Mouse (Mus musculus) thymus, postnatal 4 days (tissue): ENCODE results near the gene Hsd11b2.

Experiments used
- DNase-seq: peaks from one replicate; pipeline ENCODE4 v3.0.0; 2021

Hsd11b2 gene

DNA sequence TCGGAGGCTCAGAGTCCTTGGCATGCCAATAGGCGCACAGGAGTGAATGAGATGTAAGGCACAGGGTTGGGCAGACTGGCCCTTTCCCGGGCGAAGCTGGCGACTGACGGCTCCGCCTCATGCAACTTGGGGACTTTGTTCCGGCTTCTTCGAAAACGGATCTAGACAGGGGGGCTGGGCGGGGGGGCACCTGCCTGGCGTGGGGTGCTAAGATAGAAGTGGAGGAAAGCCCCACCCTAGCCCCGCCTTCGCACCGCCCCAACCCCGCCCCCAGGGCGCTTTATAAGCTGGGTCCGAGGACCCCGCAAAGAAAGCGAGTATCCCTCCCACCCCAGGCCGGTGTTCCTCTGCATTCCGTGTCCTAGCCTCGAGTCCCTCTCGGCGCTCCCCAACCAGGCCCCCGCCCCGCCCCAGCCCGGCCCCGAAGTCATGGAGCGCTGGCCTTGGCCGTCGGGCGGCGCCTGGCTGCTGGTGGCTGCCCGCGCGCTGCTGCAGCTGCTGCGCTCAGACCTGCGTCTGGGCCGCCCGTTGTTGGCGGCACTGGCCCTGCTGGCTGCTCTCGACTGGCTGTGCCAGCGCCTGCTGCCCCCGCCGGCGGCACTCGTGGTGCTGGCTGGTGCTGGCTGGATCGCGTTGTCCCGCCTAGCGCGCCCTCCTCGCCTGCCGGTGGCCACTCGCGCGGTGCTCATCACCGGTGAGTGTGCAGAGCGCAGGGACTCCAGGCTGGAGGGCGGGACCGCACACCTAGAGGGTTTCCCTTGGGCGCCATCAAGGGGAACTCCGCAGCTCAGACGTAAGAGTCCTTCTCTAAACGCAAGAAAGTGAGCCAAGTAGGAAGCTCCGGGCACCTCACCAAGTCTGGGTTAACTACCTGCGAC is at the start of gene Hsd11b2:
Gene Hsd11b2 (plus strand): TSS at position 320 of the 878 bp plus-strand sequence.
- peak; percentile 70 for DNase-seq

DNA sequence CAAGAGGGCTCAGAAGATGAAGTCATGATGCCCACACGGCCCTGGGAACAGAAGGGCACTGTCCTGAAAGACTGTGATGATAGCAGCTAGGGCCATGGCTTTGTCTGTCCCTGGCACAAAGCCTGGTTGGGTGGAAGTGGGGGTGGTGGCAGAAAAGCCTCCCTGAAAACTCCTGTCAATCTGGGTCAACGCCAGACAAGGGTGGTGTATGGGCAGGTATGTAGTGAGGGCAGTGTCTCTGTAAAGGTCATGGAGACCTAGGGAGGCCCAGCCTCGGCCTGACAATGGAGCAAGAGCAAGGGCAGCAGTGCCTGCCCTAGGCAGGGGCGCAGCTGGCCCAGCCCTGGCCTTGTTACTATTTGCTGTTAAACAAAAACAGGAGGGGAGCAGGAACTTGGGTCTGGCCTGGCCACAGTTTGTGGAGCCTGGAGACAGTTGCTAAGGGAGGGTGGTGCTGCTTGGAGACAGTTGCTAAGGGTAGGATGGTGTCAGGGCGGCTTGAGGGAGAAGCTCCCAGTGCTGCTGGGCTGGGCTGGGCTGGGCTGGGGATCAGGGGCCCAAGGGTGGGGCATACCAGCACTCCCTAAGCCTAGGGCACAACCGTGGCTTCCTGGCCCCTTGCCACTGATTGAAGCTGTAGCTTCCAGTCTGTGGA is 49.4 kb upstream of the Hsd11b2 start:
- DNase-seq: no peak

DNA sequence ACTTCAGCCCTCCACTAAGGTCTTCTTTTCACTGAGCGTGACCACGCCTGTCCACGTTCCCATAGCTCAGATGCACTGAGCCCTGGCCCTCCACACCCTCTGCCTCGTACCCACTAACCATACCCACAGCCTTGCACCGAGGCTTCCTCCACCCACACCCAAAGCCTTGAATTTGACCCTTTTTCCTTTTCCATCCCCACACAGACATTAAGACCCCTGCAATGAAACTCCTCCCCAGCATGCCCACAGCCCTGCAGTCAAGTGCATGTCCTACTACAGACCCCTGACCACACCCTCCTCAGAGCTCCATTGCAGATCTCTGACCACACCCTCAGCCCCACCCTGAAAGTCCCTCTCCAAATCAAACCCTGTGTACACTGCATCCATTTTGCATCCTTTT is 48.7 kb upstream of the Hsd11b2 start:
- DNase-seq: no peak

DNA sequence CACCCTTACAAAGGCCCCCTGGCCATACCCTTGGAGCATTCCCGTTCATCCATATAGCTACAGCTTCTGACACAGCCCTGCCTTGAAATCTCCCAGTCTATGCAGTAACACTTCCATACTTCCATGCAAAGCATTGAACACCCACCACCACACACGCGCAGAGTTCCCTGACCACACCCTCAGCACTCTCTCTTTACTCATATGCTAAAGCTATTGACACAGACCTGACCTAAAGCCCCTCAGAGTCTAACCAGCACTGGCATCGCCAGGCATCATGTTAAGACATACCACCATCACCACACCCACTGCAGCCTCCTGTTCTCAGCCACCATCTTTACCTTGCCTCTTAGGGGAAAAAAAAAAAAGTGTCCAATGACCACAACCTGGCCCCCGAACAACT is 48.3 kb upstream of the Hsd11b2 start:
- no peak for DNase-seq

DNA sequence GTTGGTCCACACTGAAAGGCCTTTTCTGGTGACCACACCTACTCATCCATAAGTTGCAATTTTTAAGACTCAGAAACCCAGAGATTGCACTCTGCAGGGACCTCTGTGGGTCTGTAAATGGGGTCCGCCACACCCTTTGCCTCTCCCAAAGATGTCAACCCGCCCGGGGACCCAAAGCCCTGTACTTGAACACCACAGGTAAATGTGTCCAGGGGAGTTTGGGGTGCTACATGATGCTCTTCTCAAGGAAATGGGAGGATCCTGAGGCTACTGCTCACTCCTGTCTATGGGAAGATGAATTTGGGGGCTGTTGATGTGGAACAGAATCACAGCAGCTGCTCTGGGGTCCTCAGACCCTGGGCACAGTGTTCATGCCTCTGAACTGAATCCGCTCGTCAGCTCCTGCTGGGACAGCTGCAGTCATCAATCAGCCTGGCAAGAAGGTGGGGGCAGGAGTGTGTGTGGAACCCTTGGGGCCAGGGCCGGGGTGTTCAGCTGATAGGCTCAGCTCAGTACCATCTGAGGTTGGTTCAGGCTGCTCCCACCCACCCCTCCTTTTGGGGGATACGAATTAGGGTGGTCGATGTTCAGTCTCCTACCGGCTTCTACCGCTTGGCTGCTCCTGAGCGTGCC is 47.8 kb upstream of the Hsd11b2 start:
- DNase-seq: no peak

GRCm38 (mm10) chr8:105471314-105472015 is 47.1 kb upstream of the Hsd11b2 start, which contains the start of gene Tppp3:
Tppp3 (minus strand) TSS chr8:105471526.
- DNase-seq: peak; percentile 41

DNA sequence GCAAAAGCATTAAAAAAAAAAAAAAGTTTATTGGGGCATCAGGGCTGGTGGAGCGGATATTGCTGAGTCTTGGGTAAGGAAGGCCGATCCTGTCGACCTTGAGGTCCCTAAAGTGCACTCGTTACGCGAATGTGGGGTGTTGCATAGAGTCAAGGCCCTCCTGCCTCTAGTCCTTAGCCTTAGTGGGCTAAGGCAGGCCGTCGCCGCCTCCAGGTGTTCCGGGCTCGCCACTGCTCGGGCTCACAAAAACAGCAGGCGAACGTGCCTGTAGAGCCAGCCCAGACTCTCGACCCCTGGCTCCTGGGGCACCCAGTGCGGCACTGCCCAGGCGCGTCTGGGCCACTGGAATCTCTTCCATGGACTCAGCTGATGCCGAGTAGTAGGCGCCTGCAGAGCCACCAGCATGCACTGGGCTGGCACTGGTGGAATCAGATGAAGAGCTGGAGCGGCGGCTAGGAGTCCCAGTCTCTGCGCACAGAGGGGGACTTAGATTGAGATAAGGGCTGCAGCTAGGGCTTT is 46.1 kb upstream of the Hsd11b2 start:
- no peak for DNase-seq

- DNase-seq: no peak
Measured at GRCm38 (mm10) chr8:105472983-105473382, 45.6 kb upstream of the Hsd11b2 start.

GRCm38 (mm10) chr8:105473816-105474606 is 44.5 kb upstream of the Hsd11b2 start:
- DNase-seq: peak; percentile 54

DNA sequence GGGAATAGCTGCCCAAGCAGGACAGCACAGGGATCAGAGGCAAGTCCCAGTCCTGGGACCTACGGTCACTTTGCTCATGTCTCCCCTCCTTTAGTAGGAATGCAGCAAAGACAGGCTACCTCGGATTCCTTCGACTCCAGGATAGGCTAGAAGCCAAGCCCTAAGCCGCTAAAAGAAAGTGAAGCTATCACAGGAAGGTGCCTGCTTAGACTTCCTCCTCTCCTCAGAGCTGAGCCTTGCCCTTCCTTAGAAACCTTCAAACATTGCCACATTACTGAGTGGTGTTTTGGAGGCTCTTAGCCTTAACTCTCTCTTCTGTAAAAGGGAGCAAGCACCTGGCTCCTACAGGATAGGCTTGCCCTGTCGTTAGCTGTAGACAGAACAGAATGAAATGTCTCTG is 43.9 kb upstream of the Hsd11b2 start:
- DNase-seq: no peak

- no peak for DNase-seq
Measured at GRCm38 (mm10) chr8:105475254-105475653, 43.3 kb upstream of the Hsd11b2 start.

DNA sequence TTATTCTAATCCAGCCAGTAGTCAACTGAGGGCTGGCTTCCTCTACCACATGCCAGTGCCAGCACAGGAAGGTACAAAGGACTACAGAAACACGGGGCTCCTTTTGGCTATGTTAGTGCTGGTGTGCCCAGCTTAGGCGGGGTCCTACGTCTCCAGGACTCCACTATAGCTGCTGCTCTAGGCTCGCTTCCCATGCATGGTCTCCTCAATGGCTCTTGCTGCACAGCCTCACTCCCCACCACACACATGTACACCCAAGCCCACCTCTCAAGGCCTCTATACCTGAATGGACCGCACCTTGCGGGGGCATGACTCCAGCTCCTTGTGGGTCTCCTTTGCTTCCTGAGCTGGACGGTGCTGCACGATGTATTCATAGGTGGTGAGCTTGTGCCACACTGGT is 42.8 kb upstream of the Hsd11b2 start:
- no peak for DNase-seq

DNA sequence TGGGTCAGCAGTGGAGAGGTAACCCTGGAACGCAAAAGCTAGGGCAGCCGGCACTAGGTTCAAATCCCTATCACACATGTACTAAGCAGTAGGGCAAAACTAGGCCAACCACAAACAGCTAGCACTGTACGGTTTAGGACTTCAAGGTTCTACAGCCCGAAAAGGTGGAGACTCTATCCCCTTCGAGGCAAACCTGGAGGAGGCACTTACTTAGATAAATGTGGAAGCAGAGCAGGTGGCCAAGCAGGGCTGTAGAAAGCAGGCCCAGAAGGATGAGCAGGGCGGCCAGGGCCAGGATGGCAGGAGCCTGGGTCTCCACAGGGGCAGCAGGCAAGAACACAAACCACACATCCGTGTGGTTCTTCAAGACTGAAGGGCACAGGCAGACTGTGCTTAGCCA is 42.4 kb upstream of the Hsd11b2 start:
- no peak for DNase-seq

GRCm38 (mm10) chr8:105476628-105477413 is 41.7 kb upstream of the Hsd11b2 start:
- peak; percentile 79 for DNase-seq

DNA sequence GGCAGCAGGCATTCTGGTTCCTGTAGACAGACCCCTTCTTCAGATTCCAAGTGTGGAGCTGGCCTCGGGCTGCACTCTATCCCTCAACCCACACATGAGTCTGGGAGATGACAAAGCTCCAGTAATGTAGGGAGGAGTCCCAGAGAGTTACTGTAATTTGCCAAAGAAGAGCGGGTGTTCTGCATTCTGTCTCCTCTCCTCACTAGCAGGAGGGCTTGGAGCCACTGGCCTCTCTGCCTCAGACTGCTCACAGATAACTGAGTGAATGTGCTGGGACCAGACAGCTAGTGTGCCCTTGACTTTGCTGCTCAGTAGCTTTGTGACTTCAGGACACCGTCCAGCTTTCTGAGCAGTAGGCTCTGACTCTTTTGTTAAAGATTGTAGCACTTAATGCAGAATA is 40.8 kb upstream of the Hsd11b2 start:
- DNase-seq: no peak

DNA sequence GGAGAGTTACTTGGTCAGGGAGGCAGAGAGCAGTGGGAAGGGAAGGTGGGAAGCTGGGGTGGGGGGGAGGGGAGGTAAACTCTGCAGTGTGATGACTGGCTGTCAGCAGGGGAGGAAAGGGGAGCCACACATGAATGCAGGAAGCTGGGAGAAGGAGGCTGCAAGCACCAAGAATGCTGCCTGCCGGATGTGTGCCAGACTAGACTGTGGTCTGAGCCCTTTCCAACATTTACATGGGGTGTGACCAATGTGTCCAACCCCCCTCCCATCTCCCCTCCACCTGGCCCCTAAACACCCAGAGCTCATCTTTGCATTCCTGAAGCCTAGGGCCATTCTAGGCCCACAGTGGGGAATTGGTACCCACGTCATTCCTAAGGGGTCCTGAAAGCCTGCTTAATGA is 37.5 kb upstream of the Hsd11b2 start:
- DNase-seq: no peak

DNA sequence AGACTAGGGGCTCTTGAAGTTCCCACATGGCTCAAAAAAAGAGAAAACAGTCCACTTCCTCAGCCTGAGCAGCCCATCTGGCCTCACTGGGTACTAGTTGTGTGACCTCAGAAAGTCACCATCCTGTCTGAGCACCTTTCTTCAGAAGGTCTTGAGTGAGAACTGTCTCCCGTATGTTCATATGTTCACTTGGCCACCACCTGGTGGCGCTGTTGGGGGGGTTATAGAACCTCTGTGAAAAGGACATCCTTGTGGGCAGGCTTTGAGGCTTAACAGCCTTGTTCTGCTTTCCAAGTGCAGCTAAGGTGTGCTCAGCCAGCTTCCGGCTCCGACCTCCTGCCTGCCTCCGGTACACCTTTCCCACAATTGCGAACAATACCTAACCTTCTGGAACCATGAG is 37.1 kb upstream of the Hsd11b2 start:
- peak; percentile 78 for DNase-seq

DNA sequence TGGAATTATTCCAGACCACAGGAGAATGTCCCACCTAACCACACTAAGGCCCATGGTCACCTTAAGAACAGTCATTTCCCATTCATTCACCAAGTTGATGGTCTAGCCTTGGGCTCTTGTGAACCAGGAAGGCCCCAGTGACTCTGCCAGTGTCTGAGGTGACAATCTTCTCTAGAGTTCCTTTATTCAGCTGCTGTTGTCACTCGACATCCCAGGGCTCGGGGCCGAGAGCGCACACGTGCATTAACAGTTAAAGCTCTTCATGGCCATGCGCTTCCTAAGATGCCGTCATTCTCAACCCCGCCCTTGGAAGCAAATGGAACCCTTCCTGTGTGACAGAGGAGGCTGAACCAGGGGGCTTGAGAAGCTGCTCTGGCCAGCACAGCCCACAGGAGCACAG is 36.4 kb upstream of the Hsd11b2 start:
- no peak for DNase-seq

DNA sequence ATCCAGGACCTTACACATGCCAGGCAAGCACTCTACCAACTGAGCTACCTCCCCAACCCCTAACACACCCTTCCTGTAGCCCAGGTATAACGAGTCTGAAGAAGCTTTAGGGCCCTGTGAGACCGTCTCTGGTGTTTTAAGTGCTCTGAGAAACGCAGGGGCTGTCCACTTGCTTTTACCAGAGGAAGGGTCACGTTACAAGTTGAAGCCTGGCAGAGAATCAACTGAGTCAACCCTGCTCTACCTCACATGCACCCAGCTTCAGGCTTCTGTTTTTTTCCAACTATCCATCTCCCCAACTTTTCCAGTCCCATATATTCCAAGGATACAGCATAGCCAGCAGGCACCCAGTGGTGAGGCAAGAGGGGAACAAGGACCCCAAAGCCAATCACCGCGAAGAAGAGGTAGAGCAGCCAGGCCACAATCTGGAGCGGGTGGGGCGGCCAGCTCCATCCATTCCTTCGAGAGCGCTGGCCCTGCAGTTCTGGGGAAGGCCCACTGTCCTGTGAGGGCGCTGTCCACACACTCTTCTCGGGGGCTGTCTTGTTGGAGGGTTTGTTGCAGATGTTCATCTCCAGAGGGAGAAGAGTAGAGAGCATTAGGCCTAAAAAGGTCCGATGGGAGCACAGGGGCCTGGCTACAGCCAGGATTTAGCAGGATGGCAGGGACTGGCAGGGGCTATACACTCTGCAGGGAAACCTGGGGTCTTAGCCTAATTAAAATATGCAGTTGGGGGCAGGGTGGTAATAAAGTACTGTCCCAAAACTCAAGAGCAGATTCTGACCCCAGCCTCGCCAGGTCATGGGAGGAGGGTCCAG is 35.1 kb upstream of the Hsd11b2 start:
- DNase-seq: peak; percentile 38

- DNase-seq: no peak
Measured at GRCm38 (mm10) chr8:105484030-105484368, 34.6 kb upstream of the Hsd11b2 start.
